Comparison of ENCODE assay signal across 9 mouse cellular contexts in the genomic region with DNA sequence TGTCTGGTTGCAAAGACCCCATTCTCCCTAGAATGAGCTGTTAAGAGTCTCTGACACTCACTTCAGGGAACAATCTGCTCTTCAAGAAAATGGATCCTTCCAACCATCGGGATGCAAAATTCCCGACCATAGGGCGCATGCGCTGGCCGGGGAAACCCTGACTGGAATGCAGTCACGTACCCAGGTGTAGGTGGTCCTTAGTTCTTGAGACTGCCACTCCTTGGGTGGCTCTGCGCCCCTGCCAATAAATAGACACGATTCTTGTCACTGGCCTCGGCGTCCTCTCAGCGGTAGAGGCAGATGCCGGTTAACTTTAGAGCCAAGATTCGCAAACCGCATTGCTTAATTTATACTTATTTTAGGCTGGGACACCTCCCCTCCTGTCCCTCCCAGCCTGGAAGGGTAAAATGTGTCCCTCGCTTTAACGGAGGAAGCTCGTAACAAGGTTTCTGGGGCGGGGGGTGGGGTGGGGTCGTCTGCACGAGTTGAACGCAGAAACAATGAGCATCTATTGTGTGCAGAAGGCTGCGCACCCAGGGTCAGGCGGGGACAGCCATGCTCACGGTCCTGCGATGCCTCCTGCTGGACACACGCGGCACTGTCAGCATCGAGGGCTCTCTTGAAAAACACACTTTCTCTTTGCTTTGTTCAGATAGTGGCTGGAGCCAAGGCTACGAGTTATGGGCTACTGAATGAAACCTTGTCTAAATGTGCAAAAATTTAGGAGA. TPM values are rescaled to one million over a fixed set of nuclear protein-coding genes. Genes with fewer than 3 reads are reported as not detected.
DNase-seq lines count a peak whose midpoint lies in the region; ATAC-seq lines count a peak whose summit lies in the region.
"Had no signal": no experiment of that assay in that cellular context is flagged by ENCODE, and none has a peak within 500 bp of the region (broad histone marks: within the 10 kb centered on the region; RNA-seq: fewer than 3 reads in every experiment).

No protein-coding gene starts in this region.

- H3K4me2 ChIP-seq in intestine, embryonic 16.5 days (ENCODE audit: low read depth, low read length): peak overlapping the region; percentile 52

- peak overlapping the region; percentile 35 for H3K4me3 ChIP-seq in intestine, embryonic 16.5 days (ENCODE audit: low read length)
- peak overlapping the region; percentile 54 for H3K4me3 ChIP-seq in midbrain, embryonic 10.5 days

- peaks cover 22% of the 10 kb centered on the region for H3K36me3 ChIP-seq in intestine, embryonic 16.5 days (ENCODE audit: control insufficient read depth, insufficient read depth, low read length)
- H3K36me3 ChIP-seq in midbrain, embryonic 10.5 days: peaks cover 29% of the 10 kb centered on the region

- no peaks in the 10 kb centered on the region for H3K27me3 ChIP-seq in intestine, embryonic 16.5 days (replicated peaks; ENCODE audit: control insufficient read depth, insufficient read depth, low read length)
- no peaks in the 10 kb centered on the region for H3K27me3 ChIP-seq in midbrain, embryonic 10.5 days (ENCODE audit: low read depth, poor library complexity, severe bottlenecking)
- H3K27me3 ChIP-seq: Patski had no signal

- WGBS in intestine, embryonic 16.5 days: 3% methylated on average over 29 of the region's 29 CpGs
- WGBS in midbrain, embryonic 10.5 days: 1% methylated on average over 29 of the region's 29 CpGs

- intact Hi-C loops in left cerebral cortex, postnatal 4 days (cut with DNase I): no loop called here

- ATAC-seq in intestine, embryonic 16.5 days: peak; percentile 36
- ATAC-seq: Patski had no signal

- peak overlapping the region; percentile 46 for H3K9ac ChIP-seq in intestine, embryonic 16.5 days (ENCODE audit: low read depth, low read length)

- peak; percentile 89 for DNase-seq in urinary bladder, postnatal 14 days (ENCODE audit: low spot score)
- no peak for DNase-seq in urinary bladder, postnatal 10 days (ENCODE audit: low spot score)
- peak; percentile 91 for DNase-seq in embryo, embryonic 9.5 days (ENCODE audit: extremely low spot score)
- DNase-seq in gastrocnemius, postnatal 4 days (ENCODE audit: low spot score in 2 of 2): peak; percentile 82 to 90
- DNase-seq in left cerebral cortex, postnatal 4 days: peak; percentile 91
- peak; percentile 93 for DNase-seq in midbrain, embryonic 10.5 days (ENCODE audit: low spot score)
- peak; percentile 74 for DNase-seq in right cerebral cortex, postnatal 36 days (ENCODE audit: low spot score in 2 of 2)

- peaks cover 45% of the 10 kb centered on the region for H3K4me1 ChIP-seq in intestine, embryonic 16.5 days (ENCODE audit: control insufficient read depth, insufficient read depth, low read length)
- peaks cover 59% of the 10 kb centered on the region for H3K4me1 ChIP-seq in midbrain, embryonic 10.5 days

- H3K9me3 ChIP-seq in intestine, embryonic 16.5 days (ENCODE audit: control insufficient read depth, low read length): no peaks in the 10 kb centered on the region
- no peaks in the 10 kb centered on the region for H3K9me3 ChIP-seq in midbrain, embryonic 10.5 days (replicated peaks)

- H3K27ac ChIP-seq in intestine, embryonic 16.5 days (ENCODE audit: low read length): peak overlapping the region; percentile 43
- H3K27ac ChIP-seq in midbrain, embryonic 10.5 days (replicated peaks): peak overlapping the region; percentile 97

RNA-seq across cellular contexts. Expression of a gene that starts 1.6 kb away (rescaled TPM):
- total RNA-seq in gastrocnemius, postnatal 4 days (2021): 1,000 to 10,000 TPM; 1,324 to 1,404 TPM
- 526 and 531 TPM in 2 replicates for polyA plus RNA-seq in intestine, embryonic 16.5 days (2015; fragmentation: Nextera tagmentation; extraction: Ambion mirVana)
- total RNA-seq in left cerebral cortex, postnatal 4 days (2021): 1,000 to 10,000 TPM; 1,312 to 1,322 TPM
- 528 and 571 TPM in 2 replicates for polyA plus RNA-seq in midbrain, embryonic 10.5 days (2016; fragmentation: Nextera tagmentation; extraction: Ambion mirVana)

RNA-seq across cellular contexts. Expression of a gene that starts 7.1 kb away (rescaled TPM):
- total RNA-seq in gastrocnemius, postnatal 4 days (2021): 10 to 100 TPM; 22.1 to 22.5 TPM
- polyA plus RNA-seq in intestine, embryonic 16.5 days (2015; fragmentation: Nextera tagmentation; extraction: Ambion mirVana): 52.5 and 54.4 TPM in 2 replicates
- total RNA-seq in left cerebral cortex, postnatal 4 days (2021): 10 to 100 TPM; 29.6 to 30.4 TPM
- polyA plus RNA-seq in midbrain, embryonic 10.5 days (2016; fragmentation: Nextera tagmentation; extraction: Ambion mirVana): 61.4 and 68.5 TPM in 2 replicates

RNA-seq across cellular contexts. Expression of a gene that starts 8.0 kb away (rescaled TPM):
- 10 to 100 TPM; 40.2 to 41.4 TPM for total RNA-seq in gastrocnemius, postnatal 4 days (2021)
- 15.4 and 47.6 TPM in 2 replicates for polyA plus RNA-seq in intestine, embryonic 16.5 days (2015; fragmentation: Nextera tagmentation; extraction: Ambion mirVana)
- total RNA-seq in left cerebral cortex, postnatal 4 days (2021): 10 to 100 TPM; 62.7 to 62.9 TPM
- 52.7 and 53.3 TPM in 2 replicates for polyA plus RNA-seq in midbrain, embryonic 10.5 days (2016; fragmentation: Nextera tagmentation; extraction: Ambion mirVana)

RNA-seq across cellular contexts. Expression of a gene that starts 8.9 kb away (rescaled TPM):
- not detected for total RNA-seq in gastrocnemius, postnatal 4 days (2021)
- polyA plus RNA-seq in intestine, embryonic 16.5 days (2015; fragmentation: Nextera tagmentation; extraction: Ambion mirVana): not detected in 2 replicates
- total RNA-seq in left cerebral cortex, postnatal 4 days (2021): not detected
- polyA plus RNA-seq in midbrain, embryonic 10.5 days (2016; fragmentation: Nextera tagmentation; extraction: Ambion mirVana): 0.09 TPM in 1 of 2 replicates, not detected in the other

RNA-seq across cellular contexts. Expression of a gene that starts 27.1 kb away (rescaled TPM):
- total RNA-seq in gastrocnemius, postnatal 4 days (2021): 1 to 10 TPM; 1.2 to 1.5 TPM
- polyA plus RNA-seq in intestine, embryonic 16.5 days (2015; fragmentation: Nextera tagmentation; extraction: Ambion mirVana): 0.17 TPM in 1 of 2 replicates, not detected in the other
- total RNA-seq in left cerebral cortex, postnatal 4 days (2021): under 1 TPM in 1 of 2 experiments, not detected in 1; 0.44 TPM
- not detected in 2 replicates for polyA plus RNA-seq in midbrain, embryonic 10.5 days (2016; fragmentation: Nextera tagmentation; extraction: Ambion mirVana)
